Mouse (Mus musculus): ENCODE results near the gene Slc3a2.

Gene Slc3a2

DNA sequence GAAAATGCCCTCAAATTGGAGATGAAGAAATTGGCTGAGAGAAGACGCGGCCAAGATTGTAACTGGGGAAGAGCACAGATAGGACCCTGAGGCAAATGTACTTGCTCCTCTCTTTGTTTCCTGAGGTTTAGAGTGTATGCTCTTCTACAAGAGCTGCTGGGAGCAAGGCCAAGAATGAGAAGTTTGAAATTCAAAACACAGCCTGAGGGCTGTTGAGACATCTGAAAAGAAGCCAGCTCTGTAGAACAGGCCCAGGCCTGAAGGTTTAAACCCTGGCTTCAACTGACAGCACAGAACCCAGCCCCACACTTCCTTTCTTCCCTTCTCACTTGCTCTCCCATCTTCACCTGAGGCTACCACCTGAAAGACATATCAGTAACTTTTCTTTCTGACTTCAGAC, 13.1 kb downstream of the Slc3a2 start:
- no peak for DNase-seq (ENCODE audit: low spot score)

DNA sequence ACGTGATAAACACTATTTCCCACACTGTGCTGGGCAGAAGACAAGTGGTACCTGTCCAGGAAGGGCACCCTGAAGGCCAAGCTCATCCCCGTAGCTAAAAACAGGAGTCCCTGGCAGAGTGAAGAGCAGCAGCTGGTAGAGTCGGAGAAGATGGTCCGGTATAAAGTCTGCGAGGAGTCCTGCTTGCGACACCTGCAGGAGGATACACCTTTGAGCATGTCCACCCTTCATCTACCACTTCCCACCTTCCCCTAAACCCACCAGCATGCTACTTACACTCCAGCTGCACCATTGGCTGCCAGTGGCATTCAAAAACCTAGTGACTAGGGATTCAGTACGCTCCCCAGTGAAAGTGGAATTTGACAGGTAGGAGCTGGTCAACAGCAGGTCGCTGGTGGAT, 14.2 kb downstream of the Slc3a2 start:
- no peak for DNase-seq (ENCODE audit: low spot score)

DNA sequence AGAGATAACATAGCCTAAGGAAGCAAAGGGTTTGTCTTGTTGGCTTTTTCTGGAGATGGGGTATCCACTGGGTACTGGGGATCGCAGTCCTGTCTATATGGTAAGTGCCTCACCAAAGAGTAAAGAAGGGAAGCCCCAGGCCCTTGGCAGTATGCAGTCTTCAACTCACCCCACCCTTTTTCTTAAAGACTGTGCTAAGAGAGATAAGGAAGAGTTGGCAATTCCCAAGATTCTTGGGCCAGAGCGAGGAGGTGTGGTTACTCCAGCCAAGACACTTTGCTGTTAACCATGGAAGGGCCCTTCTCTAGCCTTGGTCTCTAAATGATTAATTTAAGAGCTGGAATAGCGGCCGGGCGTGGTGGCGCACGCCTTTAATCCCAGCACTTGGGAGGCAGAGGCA, 16.2 kb downstream of the Slc3a2 start:
- no peak for DNase-seq (ENCODE audit: low spot score)

DNA sequence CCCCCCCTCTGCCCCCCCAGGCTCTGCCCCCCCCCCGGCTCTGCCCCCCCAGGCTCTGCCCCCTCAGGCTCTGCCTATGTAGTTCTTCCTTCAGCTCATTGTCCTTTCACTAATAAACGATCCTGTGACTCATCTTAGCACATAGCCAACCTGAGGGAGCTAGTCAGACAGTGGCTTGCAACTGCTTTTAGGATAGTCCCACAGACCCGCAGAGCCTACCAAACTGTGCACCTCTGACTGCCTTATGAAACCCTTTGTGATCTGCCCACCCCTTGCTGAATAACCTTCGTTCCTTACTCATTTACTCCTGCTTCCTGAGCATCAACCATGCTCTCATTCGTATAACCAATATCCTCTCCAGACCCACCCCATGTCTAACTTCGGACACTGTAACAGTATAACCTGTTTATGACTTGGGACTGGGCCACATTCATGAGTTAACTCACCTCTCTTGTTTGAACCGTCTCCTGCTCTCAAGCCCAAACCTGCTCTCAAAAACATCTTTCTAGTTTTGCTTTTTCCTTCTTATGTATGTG, 17.0 kb downstream of the Slc3a2 start:
- no peak for DNase-seq (ENCODE audit: low spot score)

DNA sequence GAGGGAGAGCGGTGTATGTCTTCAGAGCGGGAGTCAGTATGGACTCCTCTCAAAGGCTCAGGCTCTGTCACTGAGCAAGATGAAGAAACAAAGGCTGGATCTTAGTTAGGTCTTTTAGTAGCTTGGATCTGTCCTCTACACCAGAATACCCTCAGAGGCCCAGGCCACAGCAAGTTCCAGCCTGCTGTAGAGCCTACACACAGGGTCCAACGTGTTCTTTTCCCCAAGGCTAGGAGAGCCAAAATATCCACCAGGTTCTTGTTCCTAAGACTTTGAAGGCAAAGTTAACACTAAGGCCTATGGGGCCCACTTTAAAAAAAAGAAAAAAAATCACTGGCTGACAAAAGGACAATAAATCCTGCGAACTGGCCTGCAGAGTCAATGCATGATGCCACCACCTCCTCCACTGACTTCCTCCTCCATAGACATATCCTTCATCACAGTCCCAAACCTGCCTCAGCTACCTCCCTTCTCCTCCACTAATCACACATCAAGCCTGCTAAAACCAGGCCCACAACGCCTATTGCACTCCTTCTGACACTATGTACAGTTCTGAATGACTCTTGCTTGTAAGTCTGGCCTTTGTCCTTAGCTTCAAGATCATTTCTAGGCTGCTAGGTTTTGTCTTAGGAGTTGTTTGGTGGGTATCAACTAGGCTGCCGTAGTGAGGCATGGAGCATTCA, 18.0 kb downstream of the Slc3a2 start:
- DNase-seq (ENCODE audit: low spot score), result no peak

DNA sequence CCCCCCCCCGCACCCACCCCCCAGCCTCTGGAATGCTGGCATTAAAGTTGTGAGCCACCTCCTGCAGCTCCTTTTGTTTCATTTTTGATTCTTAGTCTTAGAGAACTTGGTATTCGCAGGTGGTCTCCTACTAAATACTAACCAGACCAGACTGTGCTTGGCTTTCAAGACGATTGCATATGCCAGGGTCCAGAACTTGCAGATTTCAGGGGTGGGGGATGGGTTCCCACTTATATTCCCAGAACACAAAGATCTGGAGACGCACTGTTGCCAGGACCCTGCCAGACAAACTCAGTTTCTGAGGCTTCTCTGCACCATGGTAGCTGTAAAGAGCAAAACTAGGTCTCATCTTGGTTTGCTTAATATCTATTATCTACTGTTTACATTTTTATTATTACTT, 19.6 kb downstream of the Slc3a2 start:
- no peak for DNase-seq (ENCODE audit: low spot score)

DNA sequence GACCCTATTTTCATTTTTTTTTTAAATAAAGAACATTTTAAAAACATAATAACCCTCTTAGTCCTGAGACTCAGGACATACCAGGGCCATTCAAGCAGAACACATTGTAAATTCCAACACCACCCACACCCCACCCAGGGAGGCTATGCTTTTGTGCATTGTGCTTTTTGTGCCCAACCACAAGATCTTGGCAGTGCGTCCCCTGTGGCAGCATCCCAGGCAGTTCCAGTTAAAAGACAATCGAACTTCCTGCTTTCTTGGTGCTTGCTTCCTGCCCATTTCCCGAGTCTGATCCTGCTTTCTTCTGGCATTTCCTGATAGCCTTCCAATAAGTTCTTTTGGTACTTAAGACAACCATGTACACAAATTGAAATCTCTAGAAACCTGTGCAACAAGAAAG, 20.7 kb downstream of the Slc3a2 start:
- no peak for DNase-seq (ENCODE audit: low spot score)

DNA sequence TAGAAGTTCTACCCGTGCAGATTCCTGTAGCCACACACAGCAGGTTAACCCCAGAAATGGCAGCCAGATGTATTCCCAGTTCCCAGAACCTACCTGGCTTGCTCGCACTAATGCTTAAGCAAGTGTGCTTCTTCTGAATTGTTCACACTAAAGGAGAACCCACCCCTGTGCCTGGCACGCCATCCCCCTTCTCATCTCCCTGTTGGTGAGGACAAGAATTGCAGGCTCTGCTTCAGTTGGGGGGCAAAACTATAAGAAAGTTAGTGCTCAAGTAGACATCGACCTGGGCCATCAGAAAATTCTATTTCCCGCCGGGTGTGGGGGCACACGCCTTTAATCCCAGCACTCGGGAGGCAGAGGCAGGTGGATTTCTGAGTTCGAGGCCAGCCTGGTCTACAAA, 23.5 kb downstream of the Slc3a2 start:
- no peak for DNase-seq (ENCODE audit: low spot score)

DNA sequence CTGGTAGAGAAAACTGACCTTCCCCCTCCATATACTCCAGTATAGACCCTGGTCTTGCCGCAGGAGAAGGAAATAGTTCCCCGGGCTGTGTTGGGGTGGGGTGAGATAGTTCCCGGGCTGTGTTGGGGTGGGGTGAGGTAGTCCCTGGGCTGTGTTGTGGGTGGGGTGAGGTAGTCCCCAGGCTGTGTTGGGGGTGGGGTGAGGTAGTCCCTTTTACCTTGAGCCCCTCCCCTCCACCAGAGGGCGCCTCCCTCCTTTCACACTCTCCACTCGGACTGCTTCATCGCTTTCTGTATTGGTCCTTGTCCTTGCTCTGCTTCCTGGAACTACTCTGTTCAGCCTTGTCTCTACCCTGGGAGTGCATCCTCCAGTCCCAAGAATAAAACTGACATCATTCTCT, 27.8 kb downstream of the Slc3a2 start:
- DNase-seq (ENCODE audit: low spot score), result no peak

DNA sequence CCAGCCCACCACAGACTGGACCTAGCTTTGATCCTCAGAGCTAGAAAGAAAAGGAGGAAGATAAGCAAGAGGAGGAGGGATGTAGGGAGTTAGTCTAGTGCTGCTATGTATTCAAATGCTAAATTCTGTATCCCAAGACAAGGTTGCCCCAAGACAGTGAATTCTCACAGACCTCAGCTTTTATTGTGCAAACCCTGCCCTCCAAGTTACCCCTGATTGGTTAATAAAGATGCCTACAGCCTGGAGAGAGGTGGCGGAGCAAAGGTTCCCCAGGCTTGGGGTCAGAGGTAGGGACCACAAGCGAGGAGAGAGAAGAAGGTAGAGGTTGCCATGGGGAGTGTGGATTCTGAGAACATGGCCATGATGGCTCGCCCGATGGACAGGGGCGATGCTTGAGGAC, 30.4 kb downstream of the Slc3a2 start:
- DNase-seq (ENCODE audit: low spot score), result no peak

DNA sequence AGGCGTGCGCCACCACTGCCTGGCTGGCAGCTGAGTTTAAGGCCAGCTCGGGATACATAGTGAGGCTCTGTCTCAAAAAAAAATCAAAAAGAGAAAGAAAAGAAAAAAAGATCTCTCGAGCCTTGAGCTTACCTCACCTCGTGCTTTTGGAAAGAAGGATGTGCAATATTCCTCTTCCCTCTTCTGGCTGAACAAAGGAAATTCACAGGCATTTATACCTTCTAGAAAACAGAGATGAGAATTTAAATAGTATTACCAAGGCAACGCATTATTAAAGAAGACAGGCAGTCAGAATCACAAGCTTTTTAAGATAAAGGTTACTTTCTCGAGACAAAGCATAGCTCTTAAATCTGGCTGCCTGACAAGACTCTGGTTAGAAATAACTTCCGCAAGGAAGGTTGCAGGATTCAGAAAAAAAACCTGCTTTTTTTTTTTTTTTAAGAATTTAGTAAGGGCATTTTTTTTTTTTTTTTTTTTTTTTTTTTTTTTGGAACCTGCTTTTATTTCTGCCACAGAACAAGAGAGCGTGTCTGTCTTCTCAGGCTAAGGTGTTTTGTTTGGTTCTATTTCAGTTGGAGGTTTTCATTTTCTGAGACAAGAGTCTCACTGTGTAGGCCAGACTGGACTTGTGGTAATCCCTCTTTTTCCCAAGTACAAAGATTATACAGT, 31.2 kb downstream of the Slc3a2 start:
- DNase-seq (ENCODE audit: low spot score), result no peak

DNA sequence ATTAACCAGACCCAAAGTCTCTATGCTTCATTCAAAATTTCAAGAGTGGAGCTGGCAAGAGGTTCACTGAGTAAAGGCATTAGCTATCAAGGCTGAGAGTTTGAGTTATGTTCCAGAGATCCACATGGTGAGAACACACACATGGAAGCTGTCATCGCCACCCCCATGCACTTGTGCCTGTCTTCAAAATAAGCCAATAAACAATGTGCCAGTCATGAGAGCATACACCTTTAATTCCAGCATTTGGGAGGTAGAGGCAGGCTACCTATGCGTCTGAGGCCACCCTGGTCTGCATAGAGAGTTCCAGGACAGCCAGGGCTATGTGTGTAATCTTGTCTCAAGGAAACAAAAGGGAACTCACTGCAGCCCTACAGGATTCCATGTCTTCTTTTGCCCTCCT, 39.5 kb downstream of the Slc3a2 start:
- no peak for DNase-seq (ENCODE audit: low spot score)

DNA sequence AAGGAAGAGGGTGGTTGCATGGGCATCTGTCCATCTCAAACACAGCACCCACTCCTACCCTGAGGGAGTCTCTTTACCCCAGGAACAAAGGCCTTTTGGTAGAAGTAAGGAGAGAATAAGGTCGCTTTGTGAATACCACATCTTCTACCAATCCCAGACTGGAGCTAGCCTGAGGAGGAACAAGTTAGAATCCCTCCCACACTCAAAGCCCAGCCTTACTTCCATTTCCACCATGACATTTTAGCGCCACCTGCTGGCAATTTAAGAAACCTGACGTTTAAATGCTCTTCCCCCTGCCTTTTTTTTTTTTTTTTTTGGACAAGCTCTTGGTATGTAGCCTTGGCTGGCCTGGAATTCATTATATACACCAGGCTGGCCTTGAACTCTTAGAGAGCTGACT, 40.2 kb downstream of the Slc3a2 start:
- peak; percentile 78 for DNase-seq (ENCODE audit: low spot score)

DNA sequence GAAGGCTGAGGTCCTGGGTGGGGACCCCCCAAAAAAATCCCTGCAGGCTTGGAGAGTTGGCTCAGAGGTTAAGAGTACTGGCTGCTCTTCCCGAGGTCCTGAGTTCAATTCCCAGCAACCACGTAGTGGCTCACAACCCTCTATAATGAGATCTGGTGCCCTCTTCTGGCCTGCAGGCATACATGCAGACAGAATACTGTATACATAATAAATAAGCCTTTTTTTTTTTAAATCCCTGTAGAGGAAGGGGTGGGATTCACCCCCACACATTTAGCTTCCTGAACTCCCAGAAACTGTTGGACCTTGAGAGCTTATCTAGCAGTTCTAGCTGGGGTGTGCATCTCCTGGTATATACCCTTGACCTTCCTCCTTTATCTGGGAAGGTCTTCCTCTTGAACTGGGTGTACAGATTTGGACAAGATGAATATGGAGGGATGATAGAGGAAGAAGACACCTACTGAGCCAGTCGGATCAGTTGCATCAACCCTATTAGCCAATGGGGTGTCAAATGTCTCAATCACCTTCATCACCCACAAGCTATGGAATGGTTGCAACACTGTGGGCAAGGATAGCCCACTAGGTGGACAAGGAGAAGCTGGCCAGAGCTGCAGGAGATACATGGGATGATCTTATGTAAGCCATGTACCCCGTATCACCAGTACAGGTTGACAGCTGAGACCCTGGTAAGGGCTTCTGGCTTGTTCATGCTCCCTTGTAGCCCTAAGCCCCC, 41.4 kb downstream of the Slc3a2 start:
- DNase-seq (ENCODE audit: low spot score), result no peak

DNA sequence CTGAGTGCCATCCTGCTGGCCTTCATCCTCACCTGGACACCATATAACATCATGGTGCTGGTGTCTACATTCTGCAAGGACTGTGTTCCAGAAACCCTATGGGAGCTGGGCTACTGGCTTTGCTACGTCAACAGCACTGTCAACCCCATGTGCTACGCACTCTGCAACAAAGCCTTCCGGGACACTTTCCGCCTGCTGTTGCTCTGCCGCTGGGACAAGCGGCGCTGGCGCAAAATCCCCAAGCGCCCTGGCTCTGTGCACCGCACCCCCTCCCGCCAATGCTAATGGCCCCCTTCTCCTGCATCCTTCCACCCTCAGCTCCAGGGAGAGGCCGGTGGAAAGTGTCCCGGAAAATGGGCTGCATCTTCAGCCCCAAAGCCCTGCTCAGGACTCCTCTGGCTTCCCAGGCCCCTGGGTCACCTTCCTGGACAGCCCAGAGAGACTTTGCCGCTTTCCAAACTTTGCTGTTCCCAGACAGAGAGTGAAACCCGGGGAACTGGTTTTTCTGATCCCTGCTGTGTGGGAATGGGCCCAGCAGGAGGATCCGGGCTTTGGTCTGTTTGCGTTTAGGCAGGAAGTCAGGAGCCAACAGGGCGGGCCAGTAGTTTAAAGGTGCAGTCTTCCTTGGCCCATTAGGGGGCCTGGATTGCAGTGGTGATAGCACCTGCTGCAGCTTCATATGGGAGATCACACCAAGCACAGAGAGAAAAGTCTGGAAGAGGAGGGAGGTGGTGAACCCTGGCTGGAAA, 44.0 kb downstream of the Slc3a2 start:
- no peak for DNase-seq (ENCODE audit: low spot score)

DNA sequence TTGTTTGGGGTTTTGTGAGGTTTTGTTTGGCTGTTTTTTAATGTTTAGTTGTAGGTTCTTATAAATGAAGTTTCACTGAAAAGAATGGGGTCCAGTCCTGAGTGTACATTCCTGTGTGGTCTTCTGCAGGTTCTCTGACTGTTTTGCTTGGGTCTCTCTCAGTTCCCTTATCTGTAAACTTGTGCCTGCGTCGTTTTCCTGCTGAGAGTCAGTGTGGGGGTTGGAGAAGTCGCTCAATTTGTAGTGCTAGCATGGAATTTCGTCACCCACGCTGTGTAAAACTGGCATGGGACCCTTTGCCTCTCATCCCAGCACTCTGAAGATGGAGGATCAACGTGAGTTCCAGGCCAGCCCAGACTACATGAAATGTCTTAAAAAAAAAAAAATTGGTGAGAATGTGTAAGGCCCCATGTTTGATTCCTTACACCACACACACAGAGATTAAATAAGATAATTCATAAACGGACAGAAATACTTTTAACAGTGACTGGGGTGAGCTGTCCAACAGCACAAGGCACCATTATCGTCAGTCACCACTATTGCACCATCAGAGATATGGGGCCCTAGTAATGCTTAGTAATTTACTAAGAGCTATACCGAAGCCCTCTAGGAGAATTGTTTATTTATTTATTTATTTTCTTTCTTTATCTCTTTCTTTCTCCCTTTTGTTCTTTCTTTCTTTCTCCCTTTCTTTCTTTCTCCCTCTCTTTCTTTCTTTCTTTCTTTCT, 49.7 kb downstream of the Slc3a2 start:
- no peak for DNase-seq (ENCODE audit: low spot score)

DNA sequence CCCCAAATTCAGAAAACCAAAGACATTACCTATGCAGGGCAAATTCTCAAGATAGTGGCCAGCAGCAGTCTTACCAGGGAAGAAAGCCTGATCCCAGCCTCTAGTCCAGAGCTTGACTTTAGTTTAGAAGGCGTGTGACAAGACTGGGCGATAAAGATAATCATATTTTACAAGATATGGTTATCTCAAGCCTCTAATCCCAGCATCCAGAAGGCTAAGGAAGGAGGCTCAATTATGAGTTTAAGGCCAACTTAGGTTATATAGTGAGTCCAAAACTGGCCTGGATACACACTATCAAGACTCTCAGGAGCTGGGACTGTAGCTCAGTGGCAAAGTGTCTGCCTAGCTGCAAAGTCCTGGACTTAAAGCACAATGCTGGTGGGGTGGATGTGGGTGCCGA, 50.3 kb downstream of the Slc3a2 start:
- no peak for DNase-seq (ENCODE audit: low spot score)

DNA sequence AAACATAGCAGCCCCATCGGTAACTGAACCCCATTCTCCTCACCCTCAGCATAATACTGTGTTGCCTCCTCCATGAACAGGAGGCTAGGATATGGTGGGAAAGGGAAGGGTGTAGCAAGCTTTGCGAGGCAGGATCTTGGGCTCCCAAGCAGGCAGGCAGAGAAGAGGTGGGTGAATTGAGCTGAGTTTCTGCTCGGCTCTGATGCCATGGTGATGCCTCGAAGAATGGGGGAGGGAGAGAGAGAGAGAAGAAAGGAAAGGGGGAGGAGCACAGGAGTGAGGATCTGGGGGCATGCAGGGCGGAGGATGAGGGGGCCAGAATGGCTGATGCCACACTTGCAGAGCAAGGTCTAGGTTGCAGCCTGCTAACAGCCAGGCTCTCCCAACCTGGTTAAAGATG, 57.4 kb downstream of the Slc3a2 start:
- DNase-seq (ENCODE audit: low spot score), result no peak

DNA sequence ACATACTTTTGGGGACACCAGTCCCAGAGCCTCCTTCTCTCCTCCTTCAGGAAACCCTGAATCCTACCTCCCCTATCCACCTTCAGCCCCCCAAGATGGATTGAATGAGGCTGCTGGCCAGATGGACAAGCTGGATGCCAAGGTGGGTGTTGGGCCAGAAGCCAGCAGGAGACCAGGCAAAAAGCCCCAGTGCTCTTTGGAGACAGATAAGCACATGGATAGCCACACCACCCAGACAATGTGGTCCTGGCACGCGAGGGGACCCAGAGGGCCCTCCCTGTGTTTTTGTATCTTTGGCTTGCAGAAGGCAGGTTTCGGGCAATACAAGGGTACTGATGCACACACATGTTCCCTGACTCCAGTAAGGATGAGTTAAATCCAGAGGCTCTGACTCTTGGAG, 58.3 kb downstream of the Slc3a2 start:
- no peak for DNase-seq (ENCODE audit: low spot score)

DNA sequence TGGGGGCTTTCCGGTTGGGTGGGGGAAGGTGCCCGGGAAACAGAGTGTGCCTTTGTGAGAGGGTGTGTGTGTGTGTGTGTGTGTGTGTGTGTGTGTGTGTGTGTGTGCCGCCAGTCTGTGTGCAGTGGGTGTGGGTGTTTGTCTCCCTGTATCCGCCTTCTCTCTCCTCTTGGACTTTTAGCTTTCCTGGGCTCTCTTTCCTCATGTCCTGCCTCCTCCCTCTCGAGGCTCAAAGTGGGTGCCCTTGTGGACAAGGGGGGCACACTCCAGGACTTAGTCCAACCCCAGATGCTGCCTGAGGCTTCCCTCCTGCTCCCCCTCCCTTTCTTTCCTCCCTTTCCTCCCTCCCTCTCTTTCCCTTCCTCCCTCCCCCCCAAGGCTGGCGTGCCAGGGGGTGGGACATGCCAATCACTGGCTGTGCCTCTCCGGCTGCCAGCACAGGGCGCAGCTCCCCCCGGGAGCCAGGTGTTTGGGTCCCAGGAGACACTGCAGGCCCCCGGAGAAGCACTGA, 59.2 kb downstream of the Slc3a2 start:
- DNase-seq (ENCODE audit: low spot score), result peak; percentile 74

DNA sequence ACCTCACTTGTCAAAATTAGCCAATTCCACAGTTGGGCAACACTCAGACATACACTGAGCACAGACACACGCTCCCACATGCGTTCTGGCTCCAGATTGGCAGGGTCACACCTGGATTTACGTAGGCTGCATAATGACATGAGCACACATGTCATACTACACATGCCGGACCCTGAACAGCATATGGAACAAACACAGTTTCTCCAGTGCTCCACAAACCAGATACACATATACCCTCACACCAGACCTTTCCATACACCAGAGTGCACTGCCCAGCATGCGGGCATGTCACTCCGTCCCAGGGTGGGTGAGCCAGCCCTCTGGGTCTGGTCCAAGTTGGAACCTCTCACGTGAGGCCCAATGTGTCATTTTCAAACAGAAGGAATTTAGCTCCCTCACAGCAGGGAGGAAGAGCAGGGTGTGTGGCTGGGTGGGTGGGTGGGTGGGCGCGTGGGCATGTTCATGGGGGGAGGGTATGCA, 59.8 kb downstream of the Slc3a2 start, which contains the start of gene Chrm1:
TSS of gene Chrm1 (plus strand) at position 430 of the 480 bp plus-strand sequence.
- DNase-seq (ENCODE audit: low spot score), result no peak
